Mouse (Mus musculus): ENCODE measurements at regions not wholly inside any gene's neighbourhood (a gene's known extent, or its start where the extent isn't known, plus 50 kb on each side); places are given as distances from the start of the nearest gene placed in this dataset.
A peak's percentile ranks its signal among the peaks of the same experiment; 100 is the strongest.

DNA sequence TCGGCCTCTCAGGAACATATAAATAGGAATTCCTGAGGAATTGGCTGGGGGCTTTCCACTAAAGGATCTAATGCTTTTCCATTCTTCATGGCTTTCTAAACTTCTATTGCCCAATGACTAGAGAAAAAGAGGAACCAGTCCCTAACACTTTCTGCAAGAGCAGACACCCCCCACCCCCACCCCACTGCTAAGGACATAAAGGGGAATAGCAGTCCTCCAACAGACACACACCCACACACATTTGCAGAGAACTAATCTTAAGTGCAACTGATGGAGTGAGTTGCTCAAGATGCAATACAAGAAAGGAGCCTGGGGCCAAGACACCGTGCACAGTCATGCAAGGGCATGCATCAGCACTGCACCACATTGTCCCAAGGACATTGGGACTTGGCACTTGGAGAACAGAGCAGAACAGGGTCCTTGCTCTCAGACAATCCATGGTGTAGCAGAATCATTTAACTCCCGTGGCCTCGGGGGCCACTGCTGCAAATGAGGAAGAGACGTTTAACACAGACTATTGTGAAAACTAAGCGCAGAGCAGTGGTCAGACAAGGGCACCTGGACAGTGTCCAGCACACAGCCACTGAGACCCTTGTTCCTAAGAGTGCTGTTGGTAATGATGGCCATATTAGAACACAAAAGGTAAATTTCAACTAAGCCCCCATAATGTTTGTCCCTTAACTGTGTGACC is 161.1 kb downstream of the Xpnpep1 start:
- no peak for DNase-seq

DNA sequence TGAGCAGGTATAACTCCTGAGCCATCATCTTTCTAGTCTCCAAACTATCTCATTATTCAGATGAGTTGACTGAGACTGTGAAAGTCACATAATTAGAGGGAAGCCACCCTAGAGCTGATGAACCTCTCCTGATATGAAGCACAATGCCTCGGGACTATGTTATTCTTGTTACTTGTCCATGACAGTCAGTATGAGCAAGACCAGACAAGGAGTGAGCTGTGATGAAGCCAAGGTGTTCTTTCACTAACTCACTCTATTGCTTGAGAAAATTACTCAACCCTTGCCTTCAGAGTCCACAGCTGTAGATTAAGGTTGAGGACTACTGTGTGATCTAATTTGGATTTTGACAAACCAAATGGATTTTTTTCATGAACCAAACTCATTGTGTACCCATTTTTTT is 173.4 kb downstream of the Xpnpep1 start:
- DNase-seq: no peak

DNA sequence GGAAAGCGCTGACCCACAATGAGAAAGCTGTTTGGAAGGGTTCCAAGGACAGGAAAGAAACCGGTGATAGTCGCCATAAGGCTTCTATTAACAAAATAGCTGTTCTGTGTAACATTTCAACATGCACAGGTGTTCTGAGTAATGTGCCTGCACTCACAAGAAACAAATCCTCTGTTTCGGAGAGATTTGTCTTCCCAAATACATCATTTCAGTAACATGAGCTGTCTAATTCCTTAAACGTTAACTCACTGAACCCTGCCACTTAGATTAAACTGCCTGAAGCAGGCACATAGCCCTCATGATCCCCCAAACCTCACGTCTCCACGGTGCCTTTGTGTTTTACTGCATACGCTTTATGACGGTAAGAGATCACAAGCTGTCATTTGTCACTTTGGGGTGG is 178.4 kb downstream of the Xpnpep1 start:
- no peak for DNase-seq

DNA sequence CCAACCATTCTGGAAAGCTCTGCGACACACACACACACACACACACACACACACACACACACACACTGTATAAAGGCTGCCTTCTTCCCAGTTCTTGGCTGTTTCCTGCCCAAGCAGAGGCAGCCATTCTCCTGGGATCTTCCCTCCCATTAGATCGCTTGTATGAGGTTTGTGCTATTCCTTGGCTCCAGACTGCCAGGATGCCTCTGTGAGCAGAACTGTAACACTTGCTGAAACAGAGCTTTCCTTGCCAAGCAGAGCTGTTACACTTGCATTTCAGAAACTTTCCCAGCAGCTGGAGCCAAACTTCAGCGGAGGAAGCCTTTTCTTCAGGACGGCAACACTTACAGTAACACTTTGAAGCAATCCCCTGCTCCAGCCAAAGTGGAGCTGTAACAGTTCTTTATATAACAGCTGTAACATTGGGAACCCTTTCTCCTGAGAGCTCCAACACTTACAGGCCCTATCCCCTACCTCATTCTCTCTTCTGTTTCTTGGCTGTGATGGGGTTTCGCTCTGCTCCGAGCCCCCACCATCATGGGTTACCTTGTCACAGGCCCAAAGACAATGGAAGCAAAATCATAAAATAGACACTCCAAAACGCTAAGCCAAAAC is 185.8 kb downstream of the Xpnpep1 start:
- peak; percentile 3 for DNase-seq

DNA sequence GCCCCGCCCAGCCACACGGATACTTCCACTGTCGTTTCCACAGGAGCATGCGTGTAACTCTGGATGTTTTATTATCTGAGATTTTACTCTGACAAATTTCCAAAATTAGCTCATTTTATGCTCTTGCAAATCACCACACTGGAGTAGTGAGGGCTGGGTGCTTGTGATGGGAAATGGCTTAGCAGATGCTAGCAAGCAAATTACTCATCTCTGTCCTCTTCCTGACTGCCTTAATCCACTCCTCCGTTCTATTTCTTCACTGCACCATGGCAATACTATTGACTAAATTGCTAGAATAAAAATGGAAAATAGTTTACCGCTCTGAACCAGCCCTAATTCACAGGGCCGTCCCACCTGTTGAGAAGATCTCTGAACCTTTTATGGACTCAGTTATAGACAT is 223.8 kb downstream of the Xpnpep1 start:
- DNase-seq: no peak

DNA sequence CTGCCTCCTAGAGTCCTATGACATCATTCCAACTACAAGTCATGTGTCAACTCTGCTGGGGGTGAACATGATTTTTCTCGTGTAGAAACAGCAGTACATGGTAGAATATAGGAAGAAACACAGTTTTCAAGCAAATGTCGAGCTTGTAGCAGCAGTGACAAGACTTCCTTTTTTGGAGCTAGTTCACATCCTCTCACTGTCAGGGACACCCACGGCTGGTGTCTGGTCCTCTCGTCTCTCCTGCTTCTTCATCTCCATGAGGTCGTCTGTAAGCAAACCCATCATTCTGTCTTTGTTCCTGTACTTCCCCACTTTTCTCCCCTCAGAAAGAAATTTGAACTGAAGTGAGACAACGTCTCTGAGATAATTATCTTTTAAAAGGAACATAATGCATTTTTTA is 228.0 kb downstream of the Xpnpep1 start:
- DNase-seq: no peak

DNA sequence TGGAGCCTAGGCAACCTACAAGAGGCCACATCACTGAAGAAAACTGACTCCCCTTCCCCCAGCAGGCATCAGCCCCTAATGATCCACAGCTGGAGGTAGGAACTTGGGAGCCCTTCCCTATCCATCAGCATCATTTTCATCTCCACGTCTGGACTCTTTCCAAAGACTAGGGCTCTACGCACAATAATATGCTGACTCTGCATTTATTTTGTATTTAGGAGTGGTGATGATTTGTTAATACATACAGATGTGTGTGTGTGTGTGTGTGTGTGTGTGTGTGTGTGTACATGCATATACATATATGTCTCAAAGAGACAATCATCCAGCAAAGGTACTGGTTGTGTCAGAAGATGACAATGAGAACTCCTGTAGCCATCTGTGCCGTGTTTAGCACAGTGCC is 251.2 kb downstream of the Xpnpep1 start:
- DNase-seq: no peak

DNA sequence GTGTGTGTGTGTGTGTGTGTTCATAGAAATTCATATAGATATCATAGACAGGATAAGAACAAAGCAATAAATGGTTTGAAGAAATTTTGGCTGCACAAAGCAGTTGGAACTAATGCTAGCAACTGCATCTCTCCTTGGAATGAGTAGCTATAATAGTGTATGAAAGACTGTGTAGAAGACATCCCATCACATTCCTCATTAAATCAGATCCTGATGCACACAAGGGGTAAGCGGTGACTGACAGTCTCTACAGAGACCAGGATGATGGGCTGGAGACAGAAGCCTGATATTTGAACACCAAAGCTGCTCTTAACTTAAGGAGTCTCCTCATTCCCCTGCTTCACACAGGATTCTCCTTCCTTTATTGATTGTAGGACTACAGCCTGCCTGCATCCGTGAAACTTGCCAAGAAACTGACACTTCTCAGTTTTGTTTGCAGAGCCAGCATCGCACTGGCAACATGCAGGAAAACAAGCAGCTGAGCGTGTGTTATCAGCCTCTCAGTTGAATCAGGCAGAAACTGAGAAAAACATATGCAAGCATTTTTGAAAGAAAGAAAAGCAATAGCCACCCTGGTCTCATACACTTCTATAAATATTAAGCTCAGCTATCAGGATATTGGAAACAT is 271.1 kb downstream of the Xpnpep1 start:
- no peak for DNase-seq

DNA sequence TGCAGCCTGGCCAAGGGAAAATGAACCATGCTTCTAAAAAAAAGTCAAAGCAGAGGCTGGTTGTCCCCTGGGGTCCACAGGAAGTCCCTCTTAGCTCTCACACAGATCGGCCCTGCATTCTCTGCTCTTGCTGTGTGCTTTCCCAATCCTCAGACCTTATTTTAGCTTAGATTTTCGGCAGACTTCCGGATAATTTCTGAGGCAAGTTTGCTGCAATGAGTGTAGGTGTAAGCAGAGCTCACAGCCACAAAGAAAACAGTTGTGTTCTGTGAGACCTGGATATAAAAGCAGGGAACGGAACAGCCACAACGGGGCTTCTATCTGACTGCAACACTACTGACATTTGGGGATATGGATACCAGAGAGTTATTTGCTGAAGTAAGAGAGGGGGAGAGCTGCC is 271.9 kb downstream of the Xpnpep1 start:
- no peak for DNase-seq

DNA sequence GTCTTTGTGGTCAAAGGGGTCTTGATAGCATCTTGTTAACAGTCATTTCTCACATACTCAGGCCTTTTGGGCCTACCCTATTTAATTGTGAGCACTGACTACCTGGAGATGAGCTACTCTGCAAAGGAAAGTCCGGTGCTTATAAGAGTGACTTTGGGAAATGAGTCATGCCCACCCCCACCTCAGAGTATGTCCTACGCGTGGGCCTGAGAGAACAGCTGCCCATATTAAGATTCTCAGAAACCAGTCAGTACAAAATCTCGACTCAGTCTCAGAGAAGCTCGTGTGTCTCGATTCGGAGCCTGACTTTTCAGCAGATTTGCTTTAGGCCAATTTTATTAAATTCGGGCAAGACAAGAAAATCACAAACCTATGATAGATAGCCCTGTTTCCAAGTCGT is 301.1 kb downstream of the Xpnpep1 start:
- no peak for DNase-seq

DNA sequence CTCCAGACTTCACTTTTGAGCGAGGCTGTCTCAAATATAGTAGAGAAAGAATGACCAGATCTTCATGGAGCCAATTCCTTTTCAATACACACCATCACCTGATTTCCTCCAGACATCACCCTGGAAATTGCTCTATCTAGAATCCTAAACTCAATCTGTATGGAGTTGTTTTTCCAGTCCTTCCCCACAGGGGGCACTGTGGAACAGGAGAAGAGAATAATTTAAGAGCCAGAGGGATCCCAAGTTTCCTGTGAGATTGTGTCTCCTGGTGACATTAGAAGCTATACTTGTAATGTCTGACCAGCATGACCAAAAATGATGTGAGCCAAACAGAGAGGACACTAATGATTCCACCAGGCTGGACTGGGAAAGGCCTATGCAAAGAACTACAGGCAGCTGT is 318.2 kb downstream of the Xpnpep1 start:
- no peak for DNase-seq

DNA sequence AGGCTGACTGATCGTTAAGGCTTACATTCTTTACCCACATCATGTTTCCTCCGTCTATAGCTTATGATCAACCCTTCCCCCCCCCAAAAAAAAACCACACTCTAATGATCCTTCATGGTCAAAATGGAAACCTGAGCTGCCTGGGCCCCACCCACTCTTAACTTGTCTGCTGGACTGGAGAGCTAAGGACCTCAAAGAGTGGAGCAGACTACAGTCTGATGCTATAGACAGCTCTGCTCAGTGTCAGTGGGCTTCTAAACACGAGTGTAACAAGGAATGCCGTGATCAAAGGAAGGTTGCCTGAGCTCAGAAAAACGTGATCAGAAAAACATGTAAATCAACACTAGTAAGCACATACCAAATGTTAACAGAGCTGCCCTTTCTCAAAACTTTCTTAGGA is 324.7 kb downstream of the Xpnpep1 start:
- no peak for DNase-seq

DNA sequence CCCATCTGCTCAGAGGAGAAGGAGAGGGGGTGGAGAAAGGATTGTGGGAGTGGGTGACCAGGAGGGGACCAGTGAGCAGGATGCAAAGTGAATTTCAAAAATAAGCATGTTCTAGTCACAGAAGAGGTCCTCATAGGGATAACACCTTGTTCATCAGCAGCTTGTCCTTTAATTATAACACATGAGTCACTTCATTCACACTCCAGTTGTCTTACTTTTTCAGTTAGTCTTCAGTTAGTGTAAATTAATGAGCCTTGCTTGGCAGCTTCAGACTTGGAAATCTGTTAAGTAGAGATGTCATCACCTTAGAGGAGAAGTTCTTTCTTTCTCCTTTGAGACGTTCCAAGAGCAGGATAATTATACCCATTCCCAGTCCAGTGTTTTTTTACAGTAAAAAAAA is 332.3 kb downstream of the Xpnpep1 start:
- DNase-seq: no peak

DNA sequence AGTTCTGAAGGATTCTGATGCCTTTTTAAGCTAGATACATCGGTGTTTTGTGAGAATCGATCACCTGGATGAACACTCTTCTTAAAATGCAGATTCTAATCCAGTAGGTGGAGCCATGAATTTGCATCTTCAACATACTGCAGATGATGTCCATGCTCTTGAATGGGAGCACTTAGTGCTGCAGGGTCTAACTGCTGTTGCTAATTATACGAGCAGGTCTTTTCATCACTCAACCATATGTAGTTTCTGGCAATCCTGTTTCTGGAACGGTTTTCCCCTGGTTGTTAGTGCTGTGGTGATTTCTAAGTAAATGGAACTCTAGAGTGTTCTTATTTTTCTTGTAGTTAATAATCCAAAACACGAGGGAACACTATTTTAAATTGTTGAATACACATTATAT is 379.0 kb downstream of the Xpnpep1 start:
- DNase-seq: no peak

DNA sequence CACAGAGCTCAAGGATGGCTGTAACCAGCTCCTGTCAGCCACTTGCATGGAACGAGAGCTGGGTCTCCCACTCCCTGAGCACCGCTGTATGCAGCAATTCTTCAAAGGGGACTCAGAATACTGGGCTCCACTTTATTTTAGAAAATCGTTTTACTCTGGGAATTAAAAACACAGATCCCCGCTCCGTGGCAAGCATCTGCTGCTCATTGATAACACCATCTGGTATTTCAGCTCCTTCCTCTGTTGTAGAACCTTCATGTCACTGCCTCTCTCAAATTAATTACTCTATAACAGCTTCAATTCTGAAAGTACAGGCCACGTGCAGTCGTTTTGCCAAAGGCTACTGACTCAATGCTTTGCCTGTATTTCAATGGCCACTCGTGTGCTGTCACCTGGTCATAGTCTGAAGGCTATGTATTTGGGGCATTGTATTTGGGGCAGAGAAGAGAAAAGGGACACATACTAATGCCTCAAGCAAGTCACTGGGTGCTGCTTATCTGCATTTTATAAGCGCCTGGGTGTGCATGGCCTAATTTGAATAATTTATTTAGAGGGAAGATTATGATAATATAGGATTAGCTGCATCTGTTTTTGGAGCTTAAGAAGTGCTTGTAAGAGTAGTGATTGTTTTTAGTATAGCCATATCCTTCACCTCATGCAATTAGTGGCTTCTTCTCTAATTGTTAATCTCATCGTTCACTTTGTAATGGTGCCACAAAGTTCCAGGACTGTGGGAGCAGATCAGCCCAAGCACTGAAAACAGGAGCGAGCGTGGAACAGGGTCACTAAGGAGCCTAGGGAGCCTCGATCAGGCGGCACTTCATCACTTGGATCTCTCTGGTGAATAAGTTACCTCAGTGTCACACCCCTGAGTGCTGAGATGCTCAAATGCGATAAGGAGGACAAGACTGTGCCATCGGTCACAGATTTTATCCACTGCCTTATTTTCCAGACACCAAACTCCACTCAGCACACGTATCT is 383.3 kb downstream of the Ins1 start:
- DNase-seq: no peak

DNA sequence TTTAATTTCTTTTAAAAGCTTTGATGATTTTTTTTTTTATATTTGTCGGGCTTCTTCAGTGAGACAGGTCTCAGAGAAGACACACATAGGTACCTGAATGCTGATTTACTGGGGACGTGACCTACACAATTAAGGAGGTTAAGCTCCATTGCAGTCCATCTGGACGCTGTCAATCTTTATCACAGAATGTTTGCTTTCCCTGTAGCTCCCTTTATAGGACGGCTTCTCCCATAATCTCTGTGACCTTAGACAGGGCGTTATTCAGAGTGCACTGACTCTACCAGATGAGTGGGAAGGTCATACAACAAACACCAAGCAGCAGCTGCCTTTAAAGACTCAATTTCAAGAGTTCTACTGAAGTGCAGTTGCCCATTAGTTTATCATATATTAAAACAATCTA is 376.1 kb downstream of the Ins1 start:
- no peak for DNase-seq

DNA sequence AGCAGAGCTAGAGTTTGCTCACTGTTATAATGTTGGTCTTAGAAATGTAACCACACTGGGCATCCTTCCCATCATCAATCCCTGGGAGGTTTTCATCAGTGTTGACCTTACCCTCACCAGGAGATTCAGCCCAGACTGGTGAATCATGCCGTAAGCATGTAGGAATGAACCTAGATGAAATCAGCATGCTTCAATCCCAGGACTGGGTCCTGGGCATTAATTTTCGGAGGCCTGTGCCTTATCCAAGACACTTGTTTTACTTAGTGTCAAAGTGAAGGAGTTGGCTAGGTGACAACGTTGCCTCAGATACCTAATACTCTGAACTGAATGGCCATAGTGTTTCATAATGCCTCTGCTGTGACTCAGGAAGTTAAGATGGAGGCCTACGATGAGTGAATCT is 368.4 kb downstream of the Ins1 start:
- no peak for DNase-seq

DNA sequence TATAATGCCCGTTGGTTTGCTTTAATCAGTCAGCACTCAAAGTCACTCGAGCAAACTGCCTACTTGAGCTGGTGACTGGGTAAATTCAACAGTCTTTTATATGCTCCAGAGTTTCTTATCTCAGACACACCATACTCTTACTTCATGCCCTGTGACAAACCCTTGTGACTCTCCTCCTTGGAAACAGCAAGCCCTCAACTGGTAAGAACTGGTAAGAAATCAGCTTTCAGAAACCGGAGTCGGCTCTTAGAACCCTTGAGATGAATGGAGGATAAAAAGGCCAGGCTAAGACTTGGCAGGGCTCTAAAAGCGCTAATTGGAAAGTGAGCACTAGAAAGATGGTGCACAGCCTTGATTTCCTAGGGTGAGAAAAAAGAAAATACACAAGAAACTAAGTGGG is 360.2 kb downstream of the Ins1 start:
- DNase-seq: no peak

DNA sequence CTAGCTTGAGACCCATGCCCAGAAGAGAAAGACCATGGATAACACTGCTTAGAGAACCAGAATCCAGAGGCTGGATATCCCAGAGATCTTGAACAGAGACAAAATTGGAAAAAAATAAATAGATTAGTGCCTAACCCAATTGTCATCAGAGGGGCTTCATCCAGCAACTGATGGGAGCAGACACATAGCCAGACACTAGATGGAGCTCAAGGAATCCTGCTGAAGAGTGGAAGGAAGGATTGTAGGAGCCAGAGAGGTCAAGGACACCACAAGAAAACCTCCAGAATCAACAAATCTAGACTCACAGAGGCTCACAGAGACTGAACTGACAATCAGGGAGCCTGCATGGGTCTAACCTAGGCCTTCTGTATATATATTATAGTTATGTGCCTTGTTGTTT is 359.4 kb downstream of the Ins1 start:
- no peak for DNase-seq

DNA sequence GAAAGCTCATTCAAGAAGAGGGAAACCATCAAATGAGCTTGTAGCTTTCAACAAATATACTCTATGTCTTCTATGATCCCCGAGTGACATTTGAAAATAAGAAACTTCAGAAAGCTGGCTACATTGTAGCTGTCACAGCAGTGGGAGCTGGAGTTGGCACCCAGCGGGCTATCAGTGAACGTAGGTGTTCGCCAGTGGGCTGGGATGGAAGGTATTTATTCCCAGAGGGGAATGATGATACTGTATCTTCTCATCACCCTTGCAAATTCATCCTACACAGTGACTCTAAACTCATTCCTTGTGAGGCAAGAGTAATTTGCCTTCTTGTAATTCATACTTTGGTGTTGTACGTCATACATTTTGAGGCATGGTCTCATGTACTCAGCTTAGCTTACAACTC is 349.3 kb downstream of the Ins1 start:
- no peak for DNase-seq

DNA sequence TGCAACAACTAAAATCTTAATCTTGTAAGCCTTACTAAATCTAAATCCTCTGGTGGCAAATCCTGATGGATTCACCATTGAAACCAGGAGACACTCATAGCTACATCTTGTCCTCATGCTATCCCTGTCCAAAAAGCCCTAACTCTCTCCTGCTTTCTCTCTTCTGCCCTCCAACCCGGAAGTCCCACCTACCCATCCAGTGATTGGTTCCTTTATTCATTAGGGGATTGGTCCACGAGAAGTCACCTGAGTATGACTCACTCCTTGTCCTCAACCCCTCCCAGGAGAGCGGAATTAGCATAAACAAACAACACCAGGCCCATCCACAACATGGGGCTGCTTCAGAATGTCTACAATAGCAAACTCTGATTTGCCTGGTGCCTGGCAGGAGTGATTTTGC is 342.8 kb downstream of the Ins1 start:
- no peak for DNase-seq

DNA sequence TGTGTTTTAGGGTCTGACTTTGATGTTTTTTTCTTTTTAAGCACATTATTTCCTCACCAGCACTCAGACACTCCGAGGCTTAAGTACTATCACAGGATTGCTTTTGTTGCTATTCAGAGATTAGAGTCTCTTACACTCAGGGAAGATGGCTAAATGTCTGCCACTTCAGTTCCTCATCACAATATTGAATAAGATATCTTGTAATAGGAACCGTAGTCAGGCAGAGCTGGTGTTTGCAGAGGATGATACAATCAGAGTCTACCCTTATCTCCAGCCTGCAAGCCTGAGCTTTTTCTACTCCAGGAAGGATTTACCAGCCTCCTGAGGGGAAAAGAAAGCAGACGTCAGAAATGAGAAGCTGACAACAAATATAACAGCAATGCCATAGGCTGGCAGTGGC is 336.3 kb downstream of the Ins1 start:
- no peak for DNase-seq

DNA sequence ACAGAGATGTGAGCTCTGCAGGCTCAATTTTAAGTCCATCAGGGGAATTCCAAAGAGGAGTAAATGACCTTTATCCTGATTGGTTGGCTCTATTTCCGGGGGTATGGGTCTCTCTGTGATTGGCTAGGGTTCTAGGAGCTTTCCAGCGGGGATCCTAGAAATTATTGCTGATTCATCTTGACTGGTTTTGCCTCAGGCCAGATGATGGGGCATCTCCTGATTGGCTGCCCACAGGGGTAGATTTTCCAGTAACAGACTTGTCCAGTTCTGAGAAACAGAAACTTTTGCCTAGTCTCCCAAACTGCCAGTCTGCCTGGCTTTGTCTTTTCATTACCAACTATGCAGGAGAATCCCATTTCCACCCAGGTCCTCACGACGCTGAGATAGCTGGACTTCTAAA is 301.3 kb downstream of the Ins1 start:
- no peak for DNase-seq
